Mouse (Mus musculus): Measurements from ENCODE around the gene Hist1h2be. TPM values are rescaled to one million over a fixed set of nuclear protein-coding genes. Genes with fewer than 3 reads are reported as not detected.
"Not testable (repeated sequence)": the region's sequence is repeated elsewhere in the genome, so short reads cannot be mapped to it uniquely, and the experiment has no call there.

Hist1h2be gene
- polyA plus RNA-seq, 2 experiments from 2014 or later: 1.5 to 1.7 TPM

DNA sequence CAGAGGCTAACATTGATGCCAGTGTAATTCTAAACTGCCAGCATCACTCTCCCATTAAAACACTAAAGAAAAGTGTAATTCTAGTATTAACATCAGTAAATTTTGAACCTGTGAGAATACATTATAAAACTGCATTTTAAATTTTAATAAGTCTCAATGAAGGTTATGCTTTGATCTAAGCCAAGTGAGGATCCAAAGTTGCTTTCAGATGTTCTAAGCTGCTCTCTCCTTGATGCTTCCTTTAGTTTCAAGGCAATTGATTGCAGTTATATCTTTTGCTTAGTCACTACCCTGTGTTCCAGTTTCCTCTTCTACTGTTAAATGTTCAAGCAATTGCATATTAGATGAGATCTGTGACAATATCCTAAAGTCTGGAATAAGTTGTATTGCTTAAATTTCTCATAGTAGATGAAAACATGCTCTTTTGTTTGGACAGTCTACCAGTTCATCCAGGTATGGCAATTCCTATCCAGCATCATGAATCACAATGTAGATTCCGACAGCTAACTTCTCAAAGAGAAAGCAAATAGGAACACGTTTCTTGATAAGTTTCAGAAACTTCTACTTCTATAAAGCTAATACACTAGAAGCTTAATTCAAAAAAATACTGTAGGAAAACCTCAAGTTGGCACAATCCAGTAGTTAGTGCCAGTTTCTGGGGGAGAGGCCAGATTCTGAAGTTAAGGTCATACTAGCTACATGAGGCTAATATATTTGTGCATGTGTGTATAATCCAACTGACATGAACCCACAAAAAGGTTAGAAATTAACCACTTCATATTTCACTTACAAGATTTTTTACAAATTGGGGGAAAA, 48.5 kb downstream of the Hist1h2be start:
- ATAC-seq: no peak

- not testable (repeated sequence) for ATAC-seq
These were observed 49.3 kb downstream of the Hist1h2be start for GRCm38 (mm10) chr13:23571504-23572217.

- peak; percentile 83 for ATAC-seq
These were observed 49.9 kb downstream of the Hist1h2be start, which contains the start of the genes Hist1h2ae and Hist1h2bg for GRCm38 (mm10) chr13:23571022-23571503. Gene Hist1h2ae (minus strand): TSS chr13:23571220. Gene Hist1h2bg (plus strand): TSS chr13:23571396.

- peak; percentile 9 for ATAC-seq
These were observed 50.5 kb downstream of the Hist1h2be start for GRCm38 (mm10) chr13:23570261-23571021.

DNA sequence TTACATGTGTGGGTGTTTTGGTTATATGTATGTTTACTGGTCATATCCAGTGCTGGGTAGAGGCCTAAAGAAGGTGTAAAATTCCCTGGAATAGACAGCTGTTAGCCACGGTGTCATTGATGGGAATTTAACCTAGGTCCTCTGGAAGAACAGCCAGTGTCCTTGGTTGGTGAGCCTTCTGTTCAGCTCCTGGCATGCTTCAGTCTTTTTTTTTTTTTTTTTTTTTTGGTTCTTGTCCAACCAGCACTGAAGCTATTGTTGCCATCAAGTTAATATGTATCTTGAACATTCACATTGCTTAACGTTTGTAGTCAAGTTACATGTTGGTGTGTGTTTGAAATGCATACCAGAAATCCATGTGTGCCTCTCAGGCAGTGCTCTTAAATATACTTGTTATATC, 56.4 kb downstream of the Hist1h2be start:
- ATAC-seq: no peak

DNA sequence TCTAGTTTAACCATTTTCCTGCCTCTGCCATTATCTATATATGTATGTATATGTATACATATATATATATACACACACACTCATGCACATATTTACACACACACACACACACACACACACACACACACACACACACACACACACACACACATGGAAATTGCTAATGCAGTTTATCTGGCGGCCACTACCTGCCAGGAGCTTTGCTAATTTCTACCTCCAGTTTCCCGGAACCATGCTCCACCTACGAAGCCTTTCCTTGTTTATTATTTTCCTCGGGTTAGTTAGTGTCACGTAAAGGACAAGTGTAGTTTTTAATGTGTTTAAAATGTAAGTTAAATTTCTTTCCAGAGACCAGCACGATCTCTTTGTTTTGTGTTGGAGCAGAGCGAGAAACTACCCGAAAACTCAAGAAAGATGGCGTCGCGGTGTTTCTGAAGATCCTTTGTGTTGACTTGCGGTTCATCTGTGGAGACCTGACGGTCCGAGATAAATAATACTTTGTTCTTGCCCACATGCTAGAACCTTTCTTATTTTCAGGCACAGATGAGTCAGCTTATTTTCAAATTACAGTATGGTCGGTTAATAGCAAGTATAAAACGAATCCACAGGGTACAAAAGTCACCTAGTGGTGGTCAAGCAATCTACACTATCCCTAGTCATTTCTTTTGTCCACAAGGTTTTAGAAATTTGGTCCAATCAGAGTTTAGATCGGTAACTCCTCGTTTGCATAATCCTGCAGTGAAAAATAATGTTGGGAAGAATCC, 58.0 kb downstream of the Hist1h2be start:
- no peak for ATAC-seq

- ATAC-seq: peak; percentile 97
These were observed 58.9 kb downstream of the Hist1h2be start, which contains the start of gene Hist1h3e for GRCm38 (mm10) chr13:23561883-23562659. Gene Hist1h3e (minus strand): TSS chr13:23562369.

DNA sequence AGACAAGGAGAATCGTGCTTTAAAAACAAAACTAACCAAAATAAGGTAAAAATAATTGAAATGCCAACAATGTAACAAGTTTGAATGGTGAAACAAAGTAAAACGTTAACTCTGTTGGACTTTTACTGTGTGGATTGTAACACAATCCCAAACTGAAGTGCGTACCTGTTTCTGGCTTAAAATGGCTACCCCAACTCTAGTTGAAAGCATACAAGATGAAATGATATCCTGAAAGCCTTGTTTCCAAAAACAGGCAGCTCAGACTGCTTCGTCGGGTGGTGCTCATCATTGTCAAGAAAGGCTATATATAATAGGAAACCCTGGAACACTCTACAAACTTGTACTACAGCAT, 59.4 kb downstream of the Hist1h2be start:
- ATAC-seq: not testable (repeated sequence)

- not testable (repeated sequence) for ATAC-seq
These were observed 60.2 kb downstream of the Hist1h2be start for GRCm38 (mm10) chr13:23560699-23561098.

GRCm38 (mm10) chr13:23556906-23557305, 64.0 kb downstream of the Hist1h2be start:
- ATAC-seq: no peak

GRCm38 (mm10) chr13:23555839-23556416, 65.0 kb downstream of the Hist1h2be start:
- ATAC-seq: peak; percentile 66

GRCm38 (mm10) chr13:23554925-23555838, 65.7 kb downstream of the Hist1h2be start:
- peak; percentile 62 for ATAC-seq

GRCm38 (mm10) chr13:23554393-23554792, 66.5 kb downstream of the Hist1h2be start:
- ATAC-seq: no peak

GRCm38 (mm10) chr13:23552962-23553361, 68.0 kb downstream of the Hist1h2be start, which contains the start of gene Hist1h1d:
Gene Hist1h1d (plus strand): TSS chr13:23553262.
- no peak for ATAC-seq

DNA sequence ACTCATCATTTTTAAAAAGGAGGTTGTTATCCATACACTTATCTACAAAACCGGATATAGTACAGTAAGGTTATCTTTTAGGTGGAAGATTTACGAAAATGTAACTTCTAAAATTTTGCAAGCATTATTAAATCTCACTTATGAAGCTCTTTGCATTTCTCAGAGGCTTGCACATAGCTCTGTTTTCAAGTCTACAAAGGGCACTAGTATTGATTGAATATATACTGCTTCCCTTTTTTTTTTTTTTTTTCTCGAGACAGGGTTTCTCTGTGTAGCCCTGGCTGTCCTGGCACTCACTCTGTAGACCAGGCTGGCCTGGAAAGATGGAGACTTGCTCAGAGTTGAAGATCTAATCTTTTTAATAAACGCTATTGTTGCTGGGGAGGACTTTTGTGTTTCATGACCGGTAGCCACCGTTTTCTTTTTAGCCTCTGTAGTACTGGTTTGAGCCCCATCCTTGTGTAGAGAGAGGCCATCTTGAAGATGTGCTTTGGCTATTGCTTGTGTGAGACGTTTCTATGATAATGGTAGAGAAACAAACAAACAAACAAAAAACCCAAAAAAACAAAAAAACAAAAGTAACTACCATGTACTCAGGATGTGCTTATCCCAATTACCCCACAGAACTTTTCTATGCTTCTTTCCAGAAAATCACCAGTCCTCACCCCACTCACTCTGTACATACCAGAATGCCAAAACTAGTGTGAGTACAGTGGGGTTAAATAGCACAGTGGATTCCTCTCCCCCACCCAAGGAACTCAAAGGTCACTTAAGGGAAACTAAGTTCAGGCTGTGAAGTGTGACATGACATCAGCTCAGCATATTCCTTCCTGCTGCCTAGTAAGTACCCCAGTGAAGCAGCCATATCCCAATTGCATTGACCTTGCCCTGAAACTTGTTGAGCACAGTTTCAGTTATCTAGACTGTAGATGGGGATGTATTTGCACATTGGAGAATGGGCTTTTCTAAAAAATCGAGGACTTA, 68.7 kb downstream of the Hist1h2be start:
- no peak for ATAC-seq

- peak; percentile 66 for ATAC-seq
These were observed 69.6 kb downstream of the Hist1h2be start, which contains the start of gene Hist1h4f for GRCm38 (mm10) chr13:23551146-23551834. Gene Hist1h4f (minus strand): TSS chr13:23551648.

DNA sequence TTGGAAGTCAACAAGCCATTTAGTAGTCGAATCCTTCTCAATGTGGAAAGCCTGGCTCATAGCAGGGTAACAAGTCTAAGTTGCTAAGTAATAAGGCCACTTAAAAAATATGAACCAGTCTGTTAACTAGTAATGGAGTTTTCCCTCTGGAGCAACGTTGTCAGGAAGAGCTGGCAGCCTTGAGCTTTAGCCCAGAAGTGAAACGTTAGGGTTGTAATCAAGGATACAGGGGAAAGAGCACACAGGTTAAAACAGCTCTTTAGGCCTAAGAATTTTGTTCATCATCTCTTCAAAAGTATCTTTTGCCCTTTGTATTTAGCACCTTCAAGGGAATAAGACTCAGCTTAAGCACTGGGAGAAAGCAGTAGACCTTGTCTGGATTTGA, 70.2 kb downstream of the Hist1h2be start:
- ATAC-seq: no peak
